Mouse (Mus musculus): ENCODE measurements around the gene Gm13290. TPM values are rescaled to one million over a fixed set of nuclear protein-coding genes. Genes with fewer than 3 reads are reported as not detected.
A peak's percentile ranks its signal among the peaks of the same experiment; 100 is the strongest.
"Not testable (repeated sequence)": the region's sequence is repeated elsewhere in the genome, so short reads cannot be mapped to it uniquely, and the experiment has no call there.

The Gm13290 gene
- not detected in 2 replicates for polyA plus RNA-seq (2012; rRNA removed)

DNA sequence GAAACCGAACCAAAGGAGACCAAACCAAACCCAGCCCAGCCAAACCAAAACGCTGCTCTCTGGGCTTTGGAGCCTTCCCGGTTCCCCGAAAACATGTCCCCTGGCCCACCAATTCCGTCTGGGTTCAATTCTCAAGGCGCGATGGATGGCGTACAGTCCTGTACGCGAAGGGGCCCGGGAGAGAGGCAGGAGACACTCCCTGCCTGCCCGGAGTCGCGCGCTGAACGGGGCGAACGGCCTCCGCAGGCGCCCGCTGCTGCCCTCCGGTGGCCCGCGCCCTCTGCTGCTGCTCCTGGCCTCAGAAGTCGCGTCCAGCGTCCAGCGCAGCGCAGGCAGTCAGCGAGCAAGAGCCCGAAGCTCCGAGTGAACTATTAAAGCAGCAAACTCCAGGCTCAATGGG lies at the start of gene Gm13290:
TSS of gene Gm13290 (plus strand) at position 301 of the 400 bp plus-strand sequence.
- WGBS: no CpG with 5 or more reads among the region's 32 CpGs
- DNase-seq (ENCODE audit: low read depth, low spot score): not testable (repeated sequence)

DNA sequence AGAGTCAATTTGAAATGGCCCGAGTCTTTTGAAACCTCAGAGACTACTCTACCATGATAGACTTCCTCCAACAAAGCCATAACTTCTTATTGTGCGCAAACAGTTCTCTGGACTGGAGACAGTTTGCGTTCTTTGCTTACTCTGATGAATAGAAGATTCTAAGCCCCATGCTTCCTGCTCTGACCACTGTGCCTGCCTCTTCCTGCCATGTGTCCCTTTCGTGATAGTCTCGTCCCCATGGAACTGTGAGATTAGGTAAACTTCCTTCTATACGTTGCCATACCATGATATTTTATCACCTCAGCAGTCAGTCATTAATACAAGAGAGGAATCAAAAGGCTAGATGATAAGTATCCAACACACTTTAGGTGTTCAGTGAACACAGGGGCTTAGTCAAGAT lies 46.9 kb upstream of the Gm13290 start:
- DNase-seq (ENCODE audit: low read depth, low spot score): no peak
- WGBS: 64% methylated on average over 6 of the region's 6 CpGs

DNA sequence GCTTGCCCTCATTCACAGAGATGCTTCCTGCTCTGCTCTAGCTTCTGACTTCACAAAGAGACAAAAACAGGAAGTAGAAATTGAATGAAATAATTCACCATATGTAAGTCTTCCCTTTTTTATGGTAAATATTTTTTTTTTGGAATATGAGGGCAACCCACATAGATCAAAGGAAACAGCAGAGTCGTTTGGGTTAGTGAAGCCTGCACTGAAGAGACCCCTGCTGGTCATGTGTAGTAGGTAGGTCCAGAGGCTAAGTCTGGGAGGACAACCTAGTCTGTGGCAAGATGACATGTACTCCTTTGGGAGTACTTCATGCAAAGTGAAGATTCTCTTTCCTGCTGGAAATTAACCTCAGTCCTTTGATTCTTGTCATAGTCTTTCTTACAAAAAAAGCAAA lies 46.3 kb upstream of the Gm13290 start:
- no peak for DNase-seq (ENCODE audit: low read depth, low spot score)
- WGBS: 0% methylated on average over 1 of the region's 1 CpGs

DNA sequence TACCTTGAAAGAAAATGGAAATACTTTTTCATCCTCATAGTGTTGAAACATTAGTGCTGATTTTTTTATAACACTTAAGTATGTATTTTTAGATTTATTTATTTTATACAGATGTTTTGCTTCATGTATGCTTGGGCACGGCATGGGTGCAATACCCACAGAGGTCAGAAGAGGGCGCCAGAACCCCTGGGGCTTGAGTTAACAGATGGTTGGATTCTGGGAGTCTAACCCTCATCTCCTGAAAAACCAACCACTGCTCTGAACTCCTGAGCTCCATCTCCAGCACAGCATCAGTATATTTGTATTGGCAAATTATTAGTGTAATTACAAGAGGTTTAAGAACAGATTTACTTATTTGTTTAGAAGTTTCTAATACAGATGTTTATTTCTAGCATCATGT lies 35.2 kb upstream of the Gm13290 start:
- WGBS: 0% methylated on average over 2 of the region's 2 CpGs
- DNase-seq (ENCODE audit: low read depth, low spot score): no peak

DNA sequence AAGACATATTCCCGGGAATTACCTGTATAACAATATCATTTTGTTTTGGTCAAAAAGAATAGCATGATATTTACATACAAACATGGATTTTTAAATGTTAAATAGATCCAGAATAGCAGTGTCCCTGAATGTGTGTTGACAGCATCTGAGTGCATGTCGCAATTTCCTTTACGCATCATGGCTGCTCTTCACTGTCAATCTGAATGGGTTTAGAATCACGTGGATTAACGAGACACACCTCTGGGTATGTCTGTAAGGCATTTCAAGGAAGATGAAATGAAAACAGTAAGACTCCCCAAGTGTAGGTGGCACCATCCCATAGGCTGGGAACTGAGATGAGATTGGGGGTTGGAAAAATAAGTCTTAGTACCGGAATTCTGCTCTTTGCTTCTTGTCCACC lies 34.6 kb upstream of the Gm13290 start:
- WGBS: 82% methylated on average over 6 of the region's 6 CpGs
- no peak for DNase-seq (ENCODE audit: low read depth, low spot score)

DNA sequence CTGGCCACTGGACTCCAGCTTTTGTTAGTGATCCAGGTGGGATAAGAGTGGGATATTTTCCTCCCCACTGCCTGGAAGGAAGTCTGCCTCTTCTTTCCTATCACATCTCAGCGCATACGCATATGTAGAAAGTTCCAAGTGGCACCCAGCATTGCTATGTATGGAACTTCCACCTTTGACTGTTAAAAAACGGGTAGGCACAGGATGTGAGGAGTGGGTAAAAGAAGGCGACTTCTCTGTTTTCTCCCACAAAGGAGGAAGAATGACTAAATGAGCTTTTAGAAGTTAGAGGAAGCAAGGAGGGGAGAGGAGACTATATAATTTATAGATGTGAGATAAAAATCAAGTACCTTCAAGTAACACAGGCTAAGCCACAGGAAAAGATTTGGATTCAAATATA lies 32.2 kb upstream of the Gm13290 start:
- DNase-seq (ENCODE audit: low read depth, low spot score): no peak
- 82% methylated on average over 4 of the region's 4 CpGs for WGBS

DNA sequence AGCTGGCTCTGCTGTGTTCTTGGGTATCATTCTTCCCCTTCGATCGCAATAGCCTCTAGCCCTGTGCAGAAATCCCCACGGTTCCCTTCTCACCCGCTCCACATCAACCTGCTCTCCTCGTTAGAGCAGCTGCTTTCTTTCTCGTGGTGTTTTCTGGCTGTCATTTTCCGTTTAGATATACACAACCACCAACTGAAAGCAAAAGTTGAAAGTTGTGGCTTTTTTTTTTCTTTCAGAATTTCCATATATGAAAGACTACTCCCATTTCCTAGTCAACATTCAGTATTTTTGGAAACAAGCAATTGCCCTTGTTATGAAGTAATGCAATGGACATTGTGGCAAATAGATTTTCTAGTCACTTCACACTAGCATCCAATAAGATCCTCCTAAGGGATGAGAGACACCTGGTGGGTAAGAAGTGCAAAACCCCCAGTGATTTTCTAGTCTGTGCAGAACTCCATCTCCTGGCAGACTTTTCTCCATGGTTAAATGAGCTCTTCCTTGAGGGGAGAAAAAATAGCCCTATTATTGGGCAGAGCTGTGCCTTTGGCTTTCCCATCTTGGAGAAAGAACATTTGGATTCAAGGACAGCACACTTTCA lies 30.8 kb upstream of the Gm13290 start:
- 57% methylated on average over 7 of the region's 7 CpGs for WGBS
- DNase-seq (ENCODE audit: low read depth, low spot score): no peak

DNA sequence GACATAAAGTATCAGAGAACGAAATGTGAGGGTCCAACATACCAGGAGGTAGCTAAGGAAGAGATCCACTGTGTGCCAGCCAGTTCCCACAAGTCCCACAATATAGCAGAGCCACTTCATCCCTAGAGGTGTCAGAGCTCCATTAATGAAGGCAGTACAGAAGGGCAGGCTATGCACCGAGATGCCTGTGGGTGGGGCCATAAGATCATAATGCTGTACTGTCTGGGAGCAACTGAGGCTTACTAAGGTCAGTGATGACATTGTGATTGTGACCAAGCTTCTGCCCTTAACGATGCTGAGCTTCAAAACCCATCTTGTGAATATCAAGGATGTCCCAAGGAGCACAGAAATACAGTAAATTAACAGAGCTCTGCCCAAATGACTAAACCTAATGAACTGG lies 29.4 kb upstream of the Gm13290 start:
- 66% methylated on average over 3 of the region's 3 CpGs for WGBS

DNA sequence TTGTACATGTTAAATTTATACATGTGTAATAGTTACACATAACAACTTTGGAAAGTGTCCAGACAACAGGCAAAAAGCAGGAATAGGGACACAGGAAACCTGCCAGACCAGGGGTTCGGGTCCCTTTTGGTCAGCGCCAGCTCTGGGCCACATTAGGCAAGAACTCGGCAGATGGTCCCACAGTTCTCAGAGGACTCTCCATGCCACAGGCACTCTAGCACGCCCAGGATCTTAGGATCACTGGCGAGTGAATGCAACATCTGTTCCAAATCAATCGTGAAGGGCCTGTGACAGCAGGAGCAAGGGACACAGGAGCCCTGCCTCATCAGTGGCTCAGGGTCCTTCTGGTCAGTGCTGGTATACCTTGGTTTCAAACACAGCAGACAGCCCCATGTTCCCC lies 23.7 kb upstream of the Gm13290 start:
- 69% methylated on average over 6 of the region's 6 CpGs for WGBS
- no peak for DNase-seq (ENCODE audit: low read depth, low spot score)

More for the DNA sequence above, 29.4 kb upstream of the Gm13290 start:
- DNase-seq (ENCODE audit: low read depth, low spot score): no peak

DNA sequence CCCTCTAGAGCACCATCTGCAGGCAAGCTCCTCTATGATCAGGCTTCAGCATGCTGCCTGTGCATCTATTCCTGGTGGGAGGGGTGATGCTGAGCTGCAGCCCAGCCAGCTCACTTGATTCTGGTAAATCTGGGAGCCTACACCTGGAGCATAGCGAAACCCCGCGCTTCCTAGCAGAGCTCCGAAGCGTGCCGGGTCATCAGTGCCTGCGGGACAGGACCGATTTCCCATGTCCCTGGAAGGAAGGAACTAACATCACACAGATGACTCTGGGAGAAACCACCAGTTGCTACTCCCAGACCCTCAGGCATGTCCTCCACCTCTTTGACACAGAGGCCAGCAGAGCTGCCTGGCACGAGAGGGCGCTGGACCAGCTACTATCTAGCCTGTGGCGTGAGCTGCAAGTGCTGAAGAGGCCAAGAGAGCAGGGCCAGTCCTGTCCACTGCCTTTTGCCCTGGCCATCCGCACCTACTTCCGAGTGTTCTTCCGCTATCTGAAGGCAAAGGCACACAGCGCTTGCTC lies 18.8 kb upstream of the Gm13290 start, which contains the start of gene Gm13271:
TSS of gene Gm13271 (plus strand) at position 51 of the 523 bp plus-strand sequence.
- not testable (repeated sequence) for DNase-seq (ENCODE audit: low read depth, low spot score)
- WGBS: 84% methylated on average over 15 of the region's 15 CpGs

DNA sequence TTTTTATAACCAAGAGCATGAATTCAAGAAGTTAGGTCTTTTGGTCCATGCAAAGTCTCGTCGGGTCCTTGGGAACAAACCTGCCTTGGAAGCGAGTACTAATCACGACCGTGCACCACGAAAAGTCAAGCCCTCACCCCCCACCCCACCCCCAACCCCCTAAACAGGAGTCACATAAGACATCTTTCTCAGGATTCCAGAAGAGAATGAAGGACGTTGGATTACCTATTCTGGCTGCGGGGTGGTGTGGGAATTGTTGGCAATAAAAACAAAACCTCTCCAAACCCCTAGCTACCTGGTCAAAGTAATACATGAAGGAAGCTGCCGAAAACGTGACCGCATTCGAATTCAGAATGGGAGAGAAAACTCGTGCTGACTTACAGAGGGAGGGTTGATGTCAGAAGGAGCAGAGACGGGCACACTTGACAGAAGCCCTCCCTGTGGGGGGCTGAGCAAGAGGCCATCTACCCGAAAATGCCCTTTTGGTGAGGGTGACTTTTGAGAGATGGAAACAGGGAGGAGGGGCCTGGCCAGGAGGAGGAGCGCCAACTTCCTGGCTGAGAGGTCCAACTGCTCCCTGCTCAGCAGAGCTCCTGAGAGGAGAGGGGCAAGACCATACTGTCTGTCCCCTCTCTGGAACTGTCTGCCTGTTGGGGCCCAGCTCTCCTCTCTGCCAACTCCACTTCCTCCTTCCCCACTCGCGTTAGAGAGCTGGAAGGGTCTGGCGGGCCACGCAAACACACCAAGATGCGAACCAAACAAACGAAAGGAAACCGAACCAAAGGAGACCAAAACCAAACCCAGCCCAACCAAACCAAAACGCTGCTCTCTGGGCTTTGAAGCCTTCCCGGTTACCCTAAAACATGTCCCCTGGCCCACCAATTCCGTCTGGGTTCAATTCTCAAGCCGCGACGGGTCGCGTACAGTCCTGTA lies 16.8 kb upstream of the Gm13290 start:
- WGBS: 8% methylated on average over 29 of the region's 31 CpGs
- DNase-seq (ENCODE audit: low read depth, low spot score): not testable (repeated sequence)

DNA sequence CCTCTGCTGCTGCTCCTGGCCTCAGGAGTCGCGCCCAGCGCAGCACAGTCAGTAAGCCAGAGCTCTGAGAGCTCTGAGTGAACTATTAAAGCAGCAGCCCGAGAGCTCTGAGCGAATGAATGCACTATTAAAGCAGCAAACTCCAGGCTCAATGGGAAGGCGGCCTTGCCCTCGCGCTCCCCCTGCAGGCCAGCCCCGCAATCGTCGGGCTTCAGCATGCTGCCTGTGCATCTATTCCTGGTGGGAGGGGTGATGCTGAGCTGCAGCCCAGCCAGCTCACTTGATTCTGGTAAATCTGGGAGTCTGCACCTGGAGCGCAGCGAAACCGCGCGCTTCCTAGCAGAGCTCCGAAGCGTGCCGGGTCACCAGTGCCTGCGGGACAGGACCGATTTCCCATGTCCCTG lies 16.0 kb upstream of the Gm13290 start:
- under 1% methylated on average over 21 of the region's 21 CpGs for WGBS
- DNase-seq (ENCODE audit: low read depth, low spot score): peak; percentile 35

DNA sequence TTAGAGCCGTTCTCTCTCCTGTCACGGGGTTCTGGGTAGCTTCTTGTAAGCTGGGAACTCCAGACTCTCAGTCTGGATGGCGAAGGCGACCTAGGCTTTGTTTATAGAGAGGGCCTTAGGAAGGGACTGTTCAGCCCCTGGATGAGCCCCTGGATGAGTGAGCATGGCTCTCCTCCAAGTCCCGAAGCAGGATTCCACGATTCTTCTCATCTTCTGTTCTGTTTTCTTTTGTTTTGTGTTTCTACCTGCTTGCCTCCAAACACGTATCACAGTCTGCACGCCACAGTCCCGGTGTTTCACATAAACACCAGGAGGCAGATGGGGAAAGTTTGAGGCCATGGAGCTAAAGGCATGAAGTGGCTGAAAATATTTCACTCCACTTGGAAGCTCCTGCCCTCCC lies 14.9 kb upstream of the Gm13290 start:
- not testable (repeated sequence) for DNase-seq (ENCODE audit: low read depth, low spot score)
- 83% methylated on average over 9 of the region's 9 CpGs for WGBS

DNA sequence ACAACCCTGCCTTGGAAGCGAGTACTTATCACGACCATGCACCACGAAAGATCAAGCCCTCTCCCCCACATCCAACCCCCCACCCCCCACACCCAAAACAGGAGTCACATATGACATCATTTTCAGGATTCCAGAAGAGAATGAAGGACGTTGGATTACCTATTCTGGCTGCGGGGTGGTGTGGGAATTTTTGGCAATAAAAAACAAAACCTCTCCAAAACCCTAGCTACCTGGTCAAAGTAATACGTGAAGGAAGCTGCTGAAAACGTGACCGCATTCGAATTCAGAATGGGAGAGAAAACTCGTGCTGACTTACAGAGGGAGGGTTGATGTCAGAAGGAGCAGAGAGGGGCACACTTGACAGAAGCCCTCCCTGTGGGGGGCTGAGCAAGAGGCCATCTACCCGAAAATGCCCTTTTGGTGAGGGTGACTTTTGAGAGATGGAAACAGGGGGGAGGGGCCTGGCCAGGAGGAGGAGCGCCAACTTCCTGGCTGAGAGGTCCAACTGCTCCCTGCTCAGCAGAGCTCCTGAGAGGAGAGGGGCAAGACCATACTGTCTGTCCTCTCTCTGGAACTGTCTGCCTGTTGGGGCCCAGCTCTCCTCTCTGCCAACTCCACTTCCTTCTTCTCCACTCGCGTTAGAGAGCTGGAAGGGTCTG lies 13.9 kb upstream of the Gm13290 start, which contains the start of gene Gm13283:
TSS of gene Gm13283 (plus strand) at position 510 of the 659 bp plus-strand sequence.
- not testable (repeated sequence) for DNase-seq (ENCODE audit: low read depth, low spot score)
- 19% methylated on average over 10 of the region's 14 CpGs for WGBS

DNA sequence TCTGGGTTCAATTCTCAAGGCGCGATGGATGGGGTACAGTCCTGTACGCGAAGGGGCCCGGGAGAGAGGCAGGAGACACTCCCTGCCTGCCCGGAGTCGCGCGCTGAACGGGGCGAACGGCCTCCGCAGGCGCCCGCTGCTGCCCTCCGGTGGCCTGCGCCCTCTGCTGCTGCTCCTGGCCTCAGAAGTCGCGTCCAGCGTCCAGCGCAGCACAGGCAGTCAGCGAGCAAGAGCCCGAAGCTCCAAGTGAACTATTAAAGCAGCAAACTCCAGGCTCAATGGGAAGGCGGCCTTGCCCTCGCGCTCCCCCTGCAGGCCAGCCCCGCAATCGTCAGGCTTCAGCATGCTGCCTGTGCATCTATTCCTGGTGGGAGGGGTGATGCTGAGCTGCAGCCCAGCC lies 13.2 kb upstream of the Gm13290 start:
- DNase-seq (ENCODE audit: low read depth, low spot score): peak; percentile 51
- 0% methylated on average over 24 of the region's 28 CpGs for WGBS

DNA sequence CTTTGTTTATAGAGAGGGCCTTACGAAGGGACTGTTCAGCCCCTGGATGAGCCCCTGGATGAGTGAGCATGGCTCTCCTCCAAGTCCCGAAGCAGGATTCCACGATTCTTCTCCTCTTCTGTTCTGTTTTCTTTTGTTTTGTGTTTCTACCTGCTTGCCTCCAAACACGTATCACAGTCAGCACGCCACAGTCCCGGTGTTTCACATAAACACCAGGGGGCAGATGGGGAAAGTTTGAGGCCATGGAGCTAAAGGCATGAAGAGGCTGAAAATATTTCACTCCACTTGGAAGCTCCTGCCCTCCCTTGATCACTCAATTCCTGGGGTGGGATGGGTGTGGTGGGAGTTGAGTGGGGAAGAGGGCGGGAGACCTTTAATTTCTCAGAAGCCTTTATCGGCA lies 11.9 kb upstream of the Gm13290 start:
- 70% methylated on average over 6 of the region's 8 CpGs for WGBS
- DNase-seq (ENCODE audit: low read depth, low spot score): not testable (repeated sequence)

DNA sequence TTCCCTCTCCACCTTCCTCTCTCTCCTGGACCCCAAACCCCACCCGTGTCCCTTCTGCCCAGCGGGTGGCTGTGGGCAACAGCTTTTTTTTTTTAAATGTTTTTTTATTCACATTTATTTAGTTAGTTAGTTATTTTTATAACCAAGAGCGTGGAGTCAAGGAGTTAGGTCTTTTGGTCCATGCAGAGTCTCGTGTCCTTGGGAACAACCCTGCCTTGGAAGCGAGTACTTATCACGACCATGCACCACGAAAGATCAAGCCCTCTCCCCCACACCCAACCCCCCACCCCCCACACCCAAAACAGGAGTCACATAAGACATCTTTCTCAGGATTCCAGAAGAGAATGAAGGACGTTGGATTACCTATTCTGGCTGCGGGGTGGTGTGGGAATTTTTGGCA lies 11.3 kb upstream of the Gm13290 start:
- 49% methylated on average over 9 of the region's 9 CpGs for WGBS
- DNase-seq (ENCODE audit: low read depth, low spot score): not testable (repeated sequence)

DNA sequence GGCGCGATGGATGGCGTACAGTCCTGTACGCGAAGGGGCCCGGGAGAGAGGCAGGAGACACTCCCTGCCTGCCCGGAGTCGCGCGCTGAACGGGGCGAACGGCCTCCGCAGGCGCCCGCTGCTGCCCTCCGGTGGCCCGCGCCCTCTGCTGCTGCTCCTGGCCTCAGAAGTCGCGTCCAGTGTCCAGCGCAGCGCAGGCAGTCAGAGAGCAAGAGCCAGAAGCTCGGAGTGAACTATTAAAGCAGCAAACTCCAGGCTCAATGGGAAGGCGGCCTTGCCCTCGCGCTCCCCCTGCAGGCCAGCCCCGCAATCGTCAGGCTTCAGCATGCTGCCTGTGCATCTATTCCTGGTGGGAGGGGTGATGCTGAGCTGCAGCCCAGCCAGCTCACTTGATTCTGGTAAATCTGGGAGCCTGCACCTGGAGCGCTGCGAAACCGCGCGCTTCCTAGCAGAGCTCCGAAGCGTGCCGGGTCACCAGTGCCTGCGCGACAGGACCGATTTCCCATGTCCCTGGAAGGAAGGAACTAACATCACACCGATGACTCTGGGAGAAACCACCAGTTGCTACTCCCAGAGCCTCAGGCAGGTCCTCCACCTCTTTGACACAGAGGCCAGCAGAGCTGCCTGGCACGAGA lies 10.1 kb upstream of the Gm13290 start:
- WGBS: 3% methylated on average over 34 of the region's 42 CpGs
- peak; percentile 25 for DNase-seq (ENCODE audit: low read depth, low spot score)

DNA sequence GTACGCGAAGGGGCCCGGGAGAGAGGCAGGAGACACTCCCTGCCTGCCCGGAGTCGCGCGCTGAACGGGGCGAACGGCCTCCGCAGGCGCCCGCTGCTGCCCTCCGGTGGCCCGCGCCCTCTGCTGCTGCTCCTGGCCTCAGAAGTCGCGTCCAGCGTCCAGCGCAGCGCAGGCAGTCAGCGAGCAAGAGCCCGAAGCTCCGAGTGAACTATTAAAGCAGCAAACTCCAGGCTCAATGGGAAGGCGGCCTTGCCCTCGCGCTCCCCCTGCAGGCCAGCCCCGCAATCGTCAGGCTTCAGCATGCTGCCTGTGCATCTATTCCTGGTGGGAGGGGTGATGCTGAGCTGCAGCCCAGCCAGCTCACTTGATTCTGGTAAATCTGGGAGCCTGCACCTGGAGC lies 3.0 kb downstream of the Gm13290 start, which contains the start of gene Gm13289:
TSS of gene Gm13289 (plus strand) at position 301 of the 400 bp plus-strand sequence.
- no CpG with 5 or more reads among the region's 29 CpGs for WGBS

More for the DNA sequence above, 3.0 kb downstream of the Gm13290 start, which contains the start of gene Gm13289:
- not testable (repeated sequence) for DNase-seq (ENCODE audit: low read depth, low spot score)
